Mouse (Mus musculus): ENCODE data around the gene 9130213A22Rik. TPM values are rescaled to one million over a fixed set of nuclear protein-coding genes. Genes with fewer than 3 reads are reported as not detected.
A peak's percentile ranks its signal among the peaks of the same experiment; 100 is the strongest.

Gene 9130213A22Rik
- total RNA-seq, 2 experiments from 2014 or later, result 0.27 to 0.49 TPM

GRCm38 (mm10) chr11:69123693-69124497 lies 1.5 kb upstream of the 9130213A22Rik start:
- peak; percentile 89 for DNase-seq

DNA sequence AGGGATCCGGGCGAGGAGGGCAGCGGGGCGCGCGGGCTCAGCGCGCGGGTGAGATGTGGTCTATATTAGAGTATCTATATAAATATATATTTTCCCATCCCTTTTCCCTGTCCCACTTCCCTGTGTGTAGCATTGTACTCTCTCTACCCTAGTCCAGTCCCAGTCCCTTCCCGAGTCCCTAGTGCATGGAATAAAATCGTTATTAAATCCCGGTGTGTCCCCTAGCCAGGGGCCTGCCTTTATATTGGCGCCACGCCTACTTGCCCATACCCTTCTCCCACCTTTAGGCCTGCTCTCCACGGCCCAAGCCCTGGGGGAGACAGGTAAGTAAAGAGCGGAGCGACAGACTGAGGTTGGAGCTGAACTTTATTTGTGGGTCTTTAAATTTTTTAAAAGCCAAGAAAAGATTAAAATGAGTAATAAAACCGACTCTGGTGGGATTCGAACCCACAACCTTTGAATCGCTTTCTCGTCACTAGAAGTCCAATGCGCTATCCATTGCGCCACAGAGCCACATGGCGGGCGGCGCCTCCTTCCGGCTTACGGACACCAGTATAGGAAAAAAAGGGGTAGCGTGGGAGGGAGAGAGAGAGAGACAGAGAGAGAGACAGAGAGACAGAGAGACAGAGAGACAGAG lies 785 bp upstream of the 9130213A22Rik start:
- DNase-seq, result peak; percentile 84

DNA sequence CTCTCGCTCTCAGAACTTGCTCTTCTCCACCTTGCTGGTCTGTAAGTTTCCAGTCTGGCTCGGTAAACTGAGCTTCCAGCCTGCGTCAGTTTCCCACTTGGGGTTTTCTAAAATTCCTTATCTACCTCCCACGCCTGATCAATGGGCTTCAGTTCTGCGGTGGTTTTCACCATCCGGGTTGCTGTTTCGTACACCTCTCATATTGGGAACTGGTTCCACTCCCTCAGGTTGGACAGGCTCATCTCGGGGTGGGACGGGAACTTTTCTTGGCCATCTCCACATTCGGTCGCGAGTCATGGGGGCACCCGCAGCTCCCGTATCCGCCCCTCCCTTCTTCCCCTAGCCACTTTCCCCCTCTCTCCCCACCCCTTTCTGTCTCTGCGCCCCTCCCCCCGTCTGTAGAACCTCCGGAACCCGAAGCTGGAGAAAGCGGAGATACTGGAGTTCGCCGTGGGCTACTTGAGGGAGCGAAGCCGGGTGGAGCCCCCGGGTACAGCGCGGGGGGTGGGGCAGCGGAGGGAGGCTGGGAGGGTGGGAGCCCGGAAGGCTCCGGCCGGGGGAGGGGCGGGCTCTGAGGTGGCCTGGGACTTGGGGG lies 551 bp downstream of the 9130213A22Rik start:
- peak; percentile 69 for DNase-seq

GRCm38 (mm10) chr11:69121001-69121740 lies 1.2 kb downstream of the 9130213A22Rik start:
- peak; percentile 25 for DNase-seq

GRCm38 (mm10) chr11:69120221-69121000 lies 2.0 kb downstream of the 9130213A22Rik start, which contains the start of gene Hes7:
TSS of gene Hes7 (plus strand) at chr11:69120404.
- DNase-seq, result no peak

GRCm38 (mm10) chr11:69119446-69120155 lies 2.8 kb downstream of the 9130213A22Rik start:
- no peak for DNase-seq

DNA sequence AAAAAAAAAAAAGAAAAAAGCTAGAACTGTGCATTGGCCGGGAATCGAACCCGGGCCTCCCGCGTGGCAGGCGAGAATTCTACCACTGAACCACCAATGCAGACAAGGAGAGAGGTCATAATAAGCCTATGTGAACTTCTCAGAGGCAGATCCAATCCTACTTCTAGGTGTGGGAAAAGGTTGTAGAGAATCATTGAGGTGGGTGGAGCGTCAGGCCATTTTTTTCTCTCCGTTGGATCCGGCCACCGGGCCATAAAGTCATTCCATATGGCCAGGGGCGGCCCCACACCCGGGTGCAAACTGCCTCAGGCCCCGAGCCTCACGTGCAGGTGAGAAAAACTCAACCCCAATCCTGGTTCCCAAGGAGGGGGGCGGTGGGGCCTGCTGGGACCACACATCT lies 3.6 kb downstream of the 9130213A22Rik start:
- DNase-seq, result peak; percentile 75

DNA sequence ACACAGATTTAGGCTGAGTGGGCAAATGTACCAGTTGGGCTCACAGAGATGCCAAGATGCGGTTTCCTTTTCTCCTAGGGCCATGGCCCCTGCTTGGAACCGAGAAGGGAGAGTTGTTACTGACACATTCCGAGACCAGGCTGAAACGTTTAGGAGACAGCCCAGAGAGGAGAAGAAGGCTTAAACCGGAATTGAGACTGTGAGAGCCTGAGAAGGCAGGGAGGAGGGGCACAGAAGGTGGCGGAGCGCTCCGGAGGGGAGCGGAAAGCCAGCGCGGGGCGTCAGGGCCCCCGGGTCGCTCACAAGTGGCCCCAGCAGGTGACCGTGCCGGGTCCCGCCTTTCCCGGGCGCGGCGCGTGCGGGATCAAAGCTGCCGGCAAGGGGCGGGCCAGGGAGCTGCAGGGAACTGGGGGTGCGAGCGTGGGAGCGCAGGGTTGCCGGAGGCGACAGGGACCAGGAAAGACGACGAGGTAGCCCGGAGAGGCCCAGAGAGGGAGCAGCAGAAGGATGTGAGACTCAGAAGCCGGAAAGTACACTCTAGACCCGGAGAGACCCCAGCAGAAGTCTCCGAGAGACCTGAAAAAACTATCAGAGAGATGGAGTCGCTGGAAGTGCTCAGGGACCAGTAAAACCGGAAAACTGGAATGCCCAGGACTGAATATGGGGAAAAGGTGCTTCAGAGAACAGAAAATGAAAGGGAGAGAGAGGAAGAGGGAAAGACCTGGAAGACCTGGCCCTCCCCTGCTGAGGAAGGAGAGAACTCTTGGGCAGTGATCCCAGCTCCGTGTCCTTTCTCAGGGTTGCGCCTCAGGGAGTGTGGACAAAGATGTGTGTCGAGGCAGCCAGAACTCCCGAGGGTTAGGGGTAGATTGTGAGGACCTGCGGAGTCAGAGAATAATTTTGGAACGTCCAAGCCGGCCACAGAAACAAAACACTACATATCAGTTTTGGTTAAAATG lies 4.4 kb downstream of the 9130213A22Rik start:
- peak; percentile 53 for DNase-seq

GRCm38 (mm10) chr11:69116843-69117242 lies 5.5 kb downstream of the 9130213A22Rik start:
- DNase-seq, result no peak

- DNase-seq, result no peak
Measured at GRCm38 (mm10) chr11:69114621-69115020, 7.8 kb downstream of the 9130213A22Rik start.

- DNase-seq, result no peak
Measured at GRCm38 (mm10) chr11:69114018-69114417, 8.4 kb downstream of the 9130213A22Rik start.

DNA sequence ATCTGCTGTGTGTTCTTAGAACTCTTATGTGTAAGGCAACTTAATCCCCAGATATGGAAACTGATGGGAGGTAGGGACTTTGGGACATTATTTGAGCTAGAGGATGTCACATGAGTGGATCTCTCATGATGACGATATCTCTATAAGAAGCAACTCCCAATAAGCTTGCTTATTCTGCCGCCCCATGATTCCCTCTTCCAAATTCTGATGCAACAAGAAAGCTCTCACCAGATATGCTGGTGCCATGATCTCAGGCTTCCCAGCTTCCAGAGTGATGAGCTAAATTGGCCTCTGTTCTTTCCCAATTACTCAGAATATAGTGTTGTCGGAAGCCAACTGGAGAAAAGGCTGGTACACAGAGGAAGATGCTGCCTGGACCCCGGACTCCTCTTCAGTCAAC lies 10.5 kb downstream of the 9130213A22Rik start:
- no peak for DNase-seq

- peak; percentile 3 for DNase-seq
Measured at GRCm38 (mm10) chr11:69111051-69111810, 11.2 kb downstream of the 9130213A22Rik start.

- peak; percentile 97 for DNase-seq
Measured at GRCm38 (mm10) chr11:69110319-69111046, 11.9 kb downstream of the 9130213A22Rik start.

GRCm38 (mm10) chr11:69109032-69109900 lies 13.1 kb downstream of the 9130213A22Rik start:
- peak; percentile 13 for DNase-seq

- no peak for DNase-seq
Measured at GRCm38 (mm10) chr11:69108223-69108622, 14.2 kb downstream of the 9130213A22Rik start.

DNA sequence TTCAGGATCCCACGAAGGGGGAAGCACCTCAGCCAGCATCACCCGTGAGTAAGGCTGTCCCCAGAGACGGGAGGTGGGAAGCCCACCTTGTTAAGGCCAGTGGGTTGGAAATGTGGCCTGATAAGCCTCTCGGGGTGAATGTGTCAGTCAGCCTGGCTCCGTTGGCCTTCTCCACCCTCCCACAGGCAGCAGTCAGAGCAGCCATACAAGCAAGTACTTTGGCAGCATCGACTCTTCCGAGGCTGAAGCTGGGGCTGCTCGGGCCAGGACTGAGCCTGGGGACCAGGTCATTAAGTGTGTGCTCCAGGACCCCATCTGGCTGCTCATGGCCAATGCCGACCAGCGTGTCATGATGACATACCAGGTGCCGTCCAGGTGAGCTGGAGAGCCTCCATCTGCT lies 14.7 kb downstream of the 9130213A22Rik start:
- peak; percentile 13 for DNase-seq

Measured in gastrocnemius, postnatal 10 days (tissue).